Mouse (Mus musculus): ENCODE data around the gene Pde5a. TPM values are rescaled to one million over a fixed set of nuclear protein-coding genes. Genes with fewer than 3 reads are reported as not detected.

The Pde5a gene
- total and polyA plus RNA-seq, 3 experiments: 1.5 to 4.9 (median 4.4) TPM

- no peaks in the 10 kb centered on the region for H3K79me2 ChIP-seq (replicated peaks; ENCODE audit: control insufficient read depth, insufficient read depth, low read length)
- 74% methylated on average over 10 of the region's 10 CpGs for WGBS
These were observed 72.0 kb downstream of the Pde5a start for GRCm38 (mm10) chr3:122800553-122801435.

DNA sequence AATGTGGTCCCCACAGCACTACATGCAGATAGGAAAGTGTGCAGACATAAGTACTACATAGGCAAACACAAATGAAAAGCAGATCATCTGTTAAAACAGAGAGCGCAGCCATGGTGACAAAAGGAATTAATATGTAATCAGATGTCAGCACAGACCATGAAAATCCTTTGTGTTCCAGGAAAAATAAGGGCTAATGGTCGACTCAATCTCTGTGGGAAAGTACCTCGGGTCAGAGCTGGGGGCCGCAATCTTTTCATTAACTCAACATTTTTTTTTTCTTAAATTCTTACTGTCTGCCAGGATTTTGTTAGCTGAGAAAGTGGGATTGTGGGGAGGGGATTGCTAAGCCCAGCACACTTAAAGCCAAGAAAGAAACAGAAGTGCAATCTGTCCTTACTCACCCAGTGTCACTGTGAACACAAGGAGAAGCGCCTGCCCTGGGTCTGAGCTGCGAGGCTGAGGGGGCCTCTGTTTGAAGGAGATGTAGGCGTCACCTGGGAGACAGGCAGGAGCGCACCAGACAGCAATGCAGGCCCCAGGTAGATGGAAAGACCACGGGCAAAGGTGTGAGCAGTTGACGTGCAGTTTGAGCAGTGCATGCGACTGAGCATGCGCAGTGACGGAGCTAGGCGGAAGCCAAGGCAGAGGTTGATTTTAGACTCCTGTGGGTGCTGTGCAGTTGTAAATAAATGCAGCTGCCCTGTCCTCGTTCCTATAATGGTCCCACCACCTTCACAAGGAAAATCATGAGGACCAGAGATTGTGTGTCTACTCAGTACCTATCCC is 72.9 kb downstream of the Pde5a start:
- Histone ChIP-seq H3K27me3 (ENCODE audit: control insufficient read depth, insufficient read depth, low read length) (no peaks in the 10 kb centered on the region), H3K36me3 (ENCODE audit: control insufficient read depth, insufficient read depth, low read length) (no peaks in the 10 kb centered on the region), H3K4me3 (no peak overlapping the region), H3K4me1 (ENCODE audit: control insufficient read depth, insufficient read depth, low read length) (no peaks in the 10 kb centered on the region), H3K27ac (no peak overlapping the region), H3K79me2 (replicated peaks; ENCODE audit: control insufficient read depth, insufficient read depth, low read length) (no peaks in the 10 kb centered on the region), H3K9ac (ENCODE audit: low read depth, low read length) (no peak overlapping the region)
- TF ChIP-seq POLR2A (IDR thresholded peaks at IDR 0.05; ENCODE audit: insufficient read depth, low read depth, low read length): no peak
- TF ChIP-seq CTCF (IDR thresholded peaks at IDR 0.05): no peak
- no peak for TF ChIP-seq EP300 (IDR thresholded peaks at IDR 0.05; ENCODE audit: insufficient read depth, low read depth, low read length)
- 84% methylated on average over 15 of the region's 15 CpGs for WGBS
- intact Hi-C loops (cut with DNase I): no loop called here
- DNase-seq: no peak

More at GRCm38 (mm10) chr3:122800553-122801435, 72.0 kb downstream of the Pde5a start:
- Histone ChIP-seq H3K36me3 (ENCODE audit: control insufficient read depth, insufficient read depth, low read length) (no peaks in the 10 kb centered on the region), H3K4me1 (ENCODE audit: control insufficient read depth, insufficient read depth, low read length) (no peaks in the 10 kb centered on the region), H3K27me3 (ENCODE audit: control insufficient read depth, insufficient read depth, low read length) (no peaks in the 10 kb centered on the region), H3K27ac (no peak overlapping the region), H3K9ac (ENCODE audit: low read depth, low read length) (no peak overlapping the region), H3K4me3 (no peak overlapping the region)
- no peak for DNase-seq
- TF ChIP-seq CTCF (IDR thresholded peaks at IDR 0.05): no peak
- TF ChIP-seq POLR2A (IDR thresholded peaks at IDR 0.05; ENCODE audit: insufficient read depth, low read depth, low read length): no peak
- no peak for TF ChIP-seq EP300 (IDR thresholded peaks at IDR 0.05; ENCODE audit: insufficient read depth, low read depth, low read length)
- intact Hi-C loops (cut with DNase I): no loop called here

DNA sequence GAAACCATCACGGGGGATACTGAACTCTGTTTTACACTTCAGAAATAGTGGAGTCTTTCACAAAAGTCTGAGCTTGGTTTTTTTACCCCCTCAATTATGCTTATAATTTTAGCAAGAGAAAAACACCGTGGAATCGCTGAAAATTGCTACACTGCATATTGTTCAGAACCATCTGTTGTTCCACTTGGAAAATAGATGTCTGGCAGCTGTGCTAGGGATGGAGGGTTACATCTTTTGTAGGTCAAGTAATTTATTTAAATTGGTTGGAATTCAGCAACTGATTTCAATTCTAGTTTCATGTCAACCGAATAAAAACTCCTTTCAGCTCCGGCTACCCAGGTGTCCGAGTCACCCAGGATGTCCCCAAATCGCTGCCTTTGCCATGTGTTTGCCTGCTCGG is 78.6 kb downstream of the Pde5a start:
- H3K79me2 ChIP-seq (replicated peaks; ENCODE audit: control insufficient read depth, insufficient read depth, low read length): no peaks in the 10 kb centered on the region
- WGBS: 85% methylated on average over 8 of the region's 8 CpGs
- H3K27me3 ChIP-seq (ENCODE audit: control insufficient read depth, insufficient read depth, low read length): no peaks in the 10 kb centered on the region
- DNase-seq: no peak
- H3K9ac ChIP-seq (ENCODE audit: low read depth, low read length): no peak overlapping the region
- TF ChIP-seq POLR2A (IDR thresholded peaks at IDR 0.05; ENCODE audit: insufficient read depth, low read depth, low read length) (no peak), EP300 (IDR thresholded peaks at IDR 0.05; ENCODE audit: insufficient read depth, low read depth, low read length) (no peak), CTCF (IDR thresholded peaks at IDR 0.05) (no peak)
- intact Hi-C loops (cut with DNase I): no loop called here
- H3K36me3 ChIP-seq (ENCODE audit: control insufficient read depth, insufficient read depth, low read length): no peaks in the 10 kb centered on the region
- H3K4me3 ChIP-seq: no peak overlapping the region
- no peaks in the 10 kb centered on the region for H3K4me1 ChIP-seq (ENCODE audit: control insufficient read depth, insufficient read depth, low read length)
- H3K27ac ChIP-seq: no peak overlapping the region

- Histone ChIP-seq H3K36me3 (ENCODE audit: control insufficient read depth, insufficient read depth, low read length) (no peaks in the 10 kb centered on the region), H3K4me1 (ENCODE audit: control insufficient read depth, insufficient read depth, low read length) (no peaks in the 10 kb centered on the region; the same call in 1 of the 2 replicates), H3K27me3 (ENCODE audit: control insufficient read depth, insufficient read depth, low read length) (no peaks in the 10 kb centered on the region), H3K4me3 (no peak overlapping the region), H3K27ac (no peak overlapping the region), H3K79me2 (replicated peaks; ENCODE audit: control insufficient read depth, insufficient read depth, low read length) (no peaks in the 10 kb centered on the region), H3K9ac (ENCODE audit: low read depth, low read length) (no peak overlapping the region)
- intact Hi-C loops (cut with DNase I): no loop called here
- 67% methylated on average over 2 of the region's 2 CpGs for WGBS
- TF ChIP-seq EP300 (IDR thresholded peaks at IDR 0.05; ENCODE audit: insufficient read depth, low read depth, low read length) (no peak), CTCF (IDR thresholded peaks at IDR 0.05) (no peak), POLR2A (IDR thresholded peaks at IDR 0.05; ENCODE audit: insufficient read depth, low read depth, low read length) (no peak)
- DNase-seq: no peak
These were observed 81.5 kb downstream of the Pde5a start for GRCm38 (mm10) chr3:122810090-122810863.

DNA sequence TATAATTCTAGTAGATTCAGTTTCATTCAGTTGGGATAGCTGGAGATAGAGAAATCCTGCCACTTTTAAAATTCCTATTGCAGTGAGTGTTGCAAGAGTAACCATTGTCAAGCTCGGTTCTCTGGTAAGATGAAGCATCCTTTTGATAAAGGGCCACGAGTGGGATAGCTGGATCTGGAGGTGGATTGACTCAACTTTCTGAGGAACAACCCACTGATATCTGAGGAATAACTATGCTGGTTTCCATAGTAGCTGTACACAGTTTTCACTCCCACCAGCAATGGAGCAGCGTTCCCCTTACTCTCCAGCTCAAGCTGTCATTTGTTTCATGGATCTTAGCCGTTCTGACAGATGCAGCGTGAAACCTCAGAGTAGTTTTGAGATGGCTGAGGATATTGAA is 82.2 kb downstream of the Pde5a start:
- H3K4me3 ChIP-seq: no peak overlapping the region
- DNase-seq: no peak
- H3K36me3 ChIP-seq (ENCODE audit: control insufficient read depth, insufficient read depth, low read length): no peaks in the 10 kb centered on the region
- H3K4me1 ChIP-seq (ENCODE audit: control insufficient read depth, insufficient read depth, low read length): no peaks in the 10 kb centered on the region; the same call in 1 of the 2 replicates
- no peak overlapping the region for H3K9ac ChIP-seq (ENCODE audit: low read depth, low read length)
- H3K27me3 ChIP-seq (ENCODE audit: control insufficient read depth, insufficient read depth, low read length): no peaks in the 10 kb centered on the region
- H3K27ac ChIP-seq: no peak overlapping the region
- intact Hi-C loops (cut with DNase I): no loop called here
- TF ChIP-seq EP300 (IDR thresholded peaks at IDR 0.05; ENCODE audit: insufficient read depth, low read depth, low read length) (no peak), CTCF (IDR thresholded peaks at IDR 0.05) (no peak), POLR2A (IDR thresholded peaks at IDR 0.05; ENCODE audit: insufficient read depth, low read depth, low read length) (no peak)
- no peaks in the 10 kb centered on the region for H3K79me2 ChIP-seq (replicated peaks; ENCODE audit: control insufficient read depth, insufficient read depth, low read length)
- 83% methylated on average over 5 of the region's 5 CpGs for WGBS

Data from heart, adult 2 months (tissue).